Mouse (Mus musculus) limb, embryonic 15.5 days (tissue): ENCODE results near the gene Ifitm5. TPM values are rescaled to one million over a fixed set of nuclear protein-coding genes. Genes with fewer than 3 reads are reported as not detected.

ENCODE experiments used
- ATAC-seq: fragments of 200-750 bp; cut with Nextera tagmentation; 2 replicates; pipeline ENCODE4 v1.8.0; 2017; ENCODE audit warnings: low read depth, moderate TSS enrichment; ENCODE audit not compliant: insufficient number of reproducible peaks, low FRiP score, low TSS enrichment
- H3K27ac ChIP-seq: fragments of 300-500 bp; sonication (generic); 2 replicates; pipeline ENCODE4 v1.5.1; 2015; ENCODE audit warnings: moderate library complexity, mild to moderate bottlenecking, inconsistent platforms
- H3K27me3 ChIP-seq: fragments of 300-500 bp; sonication (generic); 2 replicates; pipeline ENCODE4 v1.6.1; 2015; ENCODE audit warnings: inconsistent platforms
- H3K36me3 ChIP-seq: fragments of 300-500 bp; sonication (generic); 2 replicates; pipeline ENCODE4 v1.6.1; 2015; ENCODE audit warnings: inconsistent platforms
- H3K4me1 ChIP-seq: fragments of 300-500 bp; sonication (generic); 2 replicates; pipeline ENCODE4 v1.6.1; 2015; ENCODE audit warnings: inconsistent platforms
- H3K4me2 ChIP-seq: fragments of 300-500 bp; sonication (generic); 2 replicates; pipeline ENCODE4 v1.6.1; 2015; ENCODE audit warnings: mild to moderate bottlenecking, inconsistent platforms
- H3K4me3 ChIP-seq: fragments of 300-500 bp; sonication (generic); 2 replicates; pipeline ENCODE4 v1.5.1; 2015; ENCODE audit warnings: mild to moderate bottlenecking, inconsistent platforms
- H3K9ac ChIP-seq: fragments of 300-500 bp; sonication (generic); 2 replicates; pipeline ENCODE4 v1.6.1; 2015; ENCODE audit warnings: inconsistent platforms
- H3K9me3 ChIP-seq: fragments of 300-500 bp; sonication (generic); 2 replicates; pipeline ENCODE4 v1.6.1; 2016; ENCODE audit warnings: inconsistent platforms
- WGBS: fragments of 180-500 bp; shearing (Covaris S2); methylation state at CpG from one replicate; pipeline ENCODE4 v1.1.7; 2015; 5-methylcytosine and 5-hydroxymethylcytosine counted together
- polyA plus RNA-seq: library from polyadenylated mRNA; unstranded; fragments of >200 nt; fragmentation: Nextera tagmentation; extraction: Ambion mirVana; gene quantifications from 2 replicates; pipeline ENCODE4 v1.2.1, GENCODE M21; 2015

The Ifitm5 gene
- polyA plus RNA-seq, 1 experiment from 2014 or later = 46.1 TPM

DNA sequence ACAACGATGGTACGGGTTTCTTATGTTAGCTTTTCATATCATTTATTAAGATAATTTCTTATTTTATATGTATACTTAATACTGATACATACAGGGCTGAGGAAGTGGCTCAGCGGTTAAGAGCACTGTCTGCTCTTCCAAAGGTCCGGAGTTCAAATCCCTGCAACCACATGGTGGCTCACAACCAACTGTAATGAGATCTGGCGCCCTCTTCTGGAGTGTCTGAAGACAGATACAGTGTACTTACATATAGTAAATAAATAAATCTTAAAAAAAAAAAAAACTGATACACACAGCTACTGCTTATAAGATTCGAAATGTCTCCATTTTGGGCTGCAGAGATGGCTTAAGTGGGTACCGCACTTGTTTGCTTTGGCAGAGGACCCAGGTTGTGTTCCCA lies 42.4 kb downstream of the Ifitm5 start:
- Histone ChIP-seq H3K4me3 (no peak overlapping the region), H3K27me3 (no peaks in the 10 kb centered on the region), H3K9me3 (no peaks in the 10 kb centered on the region), H3K27ac (no peak overlapping the region), H3K4me1 (peaks cover 17% of the 10 kb centered on the region), H3K4me2 (no peak overlapping the region), H3K9ac (no peak overlapping the region), H3K36me3 (no peaks in the 10 kb centered on the region)
- no peak for ATAC-seq
- whole genome bisulfite sequencing = 83% methylated on average over 7 of the region's 7 CpGs

GRCm38 (mm10) chr7:140907131-140907530 lies 43.0 kb downstream of the Ifitm5 start:
- Histone ChIP-seq H3K4me2 (no peak overlapping the region), H3K27ac (no peak overlapping the region), H3K9ac (no peak overlapping the region), H3K9me3 (no peaks in the 10 kb centered on the region), H3K4me3 (no peak overlapping the region), H3K27me3 (no peaks in the 10 kb centered on the region), H3K36me3 (no peaks in the 10 kb centered on the region), H3K4me1 (peaks cover 17% of the 10 kb centered on the region)
- no peak for ATAC-seq
- 83% methylated on average over 13 of the region's 13 CpGs for WGBS

- Histone ChIP-seq H3K4me2 (no peak overlapping the region), H3K36me3 (no peaks in the 10 kb centered on the region), H3K27ac (no peak overlapping the region), H3K4me3 (no peak overlapping the region), H3K9ac (no peak overlapping the region), H3K9me3 (no peaks in the 10 kb centered on the region), H3K27me3 (no peaks in the 10 kb centered on the region), H3K4me1 (peaks cover 17% of the 10 kb centered on the region)
- ATAC-seq = no peak
- WGBS = 70% methylated on average over 2 of the region's 2 CpGs
Measured at GRCm38 (mm10) chr7:140905642-140906081, 44.4 kb downstream of the Ifitm5 start.

GRCm38 (mm10) chr7:140903212-140903611 lies 46.9 kb downstream of the Ifitm5 start:
- Histone ChIP-seq H3K27ac (no peak overlapping the region), H3K4me3 (no peak overlapping the region), H3K9me3 (no peaks in the 10 kb centered on the region), H3K36me3 (peaks cover 18% of the 10 kb centered on the region), H3K9ac (no peak overlapping the region), H3K4me2 (no peak overlapping the region), H3K4me1 (peaks cover 9% of the 10 kb centered on the region; the same call in 1 of the 2 replicates), H3K27me3 (no peaks in the 10 kb centered on the region)
- WGBS = 19% methylated on average over 13 of the region's 13 CpGs
- ATAC-seq = no peak

DNA sequence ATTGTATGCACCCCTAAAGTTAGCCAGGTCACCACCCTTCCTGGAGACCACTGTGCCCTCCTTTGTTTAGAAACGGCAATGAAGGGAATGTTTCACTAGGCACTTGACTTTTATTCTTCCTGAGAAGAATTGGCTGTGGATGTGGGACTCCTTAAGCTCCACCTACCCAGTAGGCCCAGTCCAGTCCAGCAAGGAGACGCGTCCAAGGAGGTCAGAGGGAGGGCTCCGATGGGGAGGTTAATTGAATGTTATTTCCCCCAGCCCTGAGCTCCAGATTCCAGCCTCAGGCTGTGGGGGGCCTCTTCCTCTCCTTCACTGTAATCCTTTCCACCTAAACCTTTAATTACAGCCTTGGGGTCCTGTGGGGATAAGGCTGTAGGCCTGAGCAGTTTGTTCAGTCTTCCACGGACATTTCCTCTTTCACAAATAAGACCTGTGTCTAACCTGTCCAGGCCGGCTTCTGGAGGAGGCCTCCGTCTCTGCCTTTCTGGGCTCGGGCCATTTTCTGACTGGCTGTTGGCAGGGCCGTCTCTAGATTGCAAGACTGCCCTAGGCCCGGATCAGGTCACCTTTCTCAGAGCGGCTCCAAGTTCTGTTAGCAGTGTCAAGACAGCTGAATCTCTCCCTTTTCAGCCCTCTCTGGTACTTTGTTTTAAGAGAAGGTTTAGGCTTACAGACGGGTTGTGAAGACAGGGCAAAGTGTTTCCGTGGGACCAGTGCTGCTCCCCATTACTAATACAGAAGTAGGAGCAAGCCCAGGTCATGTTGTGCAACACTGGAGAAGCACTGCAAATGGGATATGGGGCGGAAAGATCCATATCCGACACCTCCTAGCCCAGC lies 47.8 kb downstream of the Ifitm5 start:
- Histone ChIP-seq H3K4me1 (0 out of 2 replicates have a peak, but pooled peaks cover 7% of the 10 kb centered on the region), H3K4me3 (no peak overlapping the region), H3K9me3 (no peaks in the 10 kb centered on the region), H3K9ac (0 out of 2 replicates have a peak overlapping the region, but pooled peaks have one; percentile 4), H3K27me3 (no peaks in the 10 kb centered on the region), H3K36me3 (peaks cover 27% of the 10 kb centered on the region), H3K27ac (no peak overlapping the region), H3K4me2 (no peak overlapping the region)
- ATAC-seq = no peak
- 58% methylated on average over 15 of the region's 15 CpGs for WGBS

DNA sequence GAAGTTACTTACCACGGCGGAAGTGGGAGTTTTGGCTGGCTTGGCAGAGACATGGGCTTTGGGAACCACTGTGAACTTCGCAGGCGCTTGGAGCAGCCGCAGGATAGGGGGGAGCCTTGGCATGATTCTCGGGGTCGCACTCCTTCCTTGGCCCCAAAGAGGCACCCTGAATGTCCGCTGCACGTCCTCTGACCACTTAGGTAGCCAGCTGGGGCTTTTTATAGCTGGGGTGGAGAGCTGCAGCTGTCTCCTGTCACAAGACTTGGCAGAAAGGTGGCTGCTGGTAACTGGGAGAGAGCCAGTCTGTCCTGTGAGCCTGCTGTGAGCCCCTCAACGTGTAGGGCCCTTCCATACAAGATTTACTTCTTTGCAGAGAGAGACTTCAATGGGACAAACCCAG lies 49.9 kb downstream of the Ifitm5 start, which contains the start of gene Cox8b:
Gene Cox8b, minus strand, starts transcription at position 227 of the 400 bp plus-strand sequence.
- H3K4me1 ChIP-seq = 0 out of 2 replicates have a peak, but pooled peaks cover 7% of the 10 kb centered on the region
- ATAC-seq = no peak
- H3K4me3 ChIP-seq = no peak within 1 kb of the TSS
- peak within 1 kb of the TSS; percentile 8; the same call in 1 of the 2 replicates for H3K27ac ChIP-seq
- no peaks in the 10 kb centered on the region for H3K9me3 ChIP-seq
- H3K36me3 ChIP-seq = peaks cover 40% of the 10 kb centered on the region
- H3K4me2 ChIP-seq = no peak within 1 kb of the TSS
- WGBS = 68% methylated on average over 10 of the region's 10 CpGs
- H3K27me3 ChIP-seq = no peaks in the 10 kb centered on the region
- no peak within 1 kb of the TSS for H3K9ac ChIP-seq

DNA sequence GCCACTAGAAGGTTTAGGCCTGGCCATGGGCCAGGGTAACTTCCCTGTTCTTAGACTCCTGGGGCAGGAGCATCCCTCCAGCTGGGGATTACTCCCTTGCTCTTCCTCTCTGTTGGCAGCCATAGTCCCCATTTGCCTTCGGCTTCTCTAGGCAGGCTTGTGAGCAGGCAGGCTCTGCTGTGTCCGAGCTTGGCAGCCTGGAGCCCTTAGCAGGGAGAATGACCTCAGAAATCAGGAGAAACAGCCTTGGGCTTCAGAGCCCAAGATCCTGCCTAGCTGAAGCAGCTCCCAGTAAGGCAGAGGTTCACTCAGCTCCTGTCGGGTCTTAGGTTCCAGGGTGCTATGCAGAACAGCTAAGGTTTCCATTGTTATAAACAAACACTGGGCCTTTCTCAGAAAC lies 51.0 kb downstream of the Ifitm5 start:
- H3K27me3 ChIP-seq = no peaks in the 10 kb centered on the region
- no peaks in the 10 kb centered on the region for H3K9me3 ChIP-seq
- 0 out of 2 replicates have a peak, but pooled peaks cover 7% of the 10 kb centered on the region for H3K4me1 ChIP-seq
- H3K36me3 ChIP-seq = peaks cover 49% of the 10 kb centered on the region
- H3K9ac ChIP-seq = no peak overlapping the region
- ATAC-seq = no peak
- 83% methylated on average over 3 of the region's 3 CpGs for WGBS
- no peak overlapping the region for H3K4me3 ChIP-seq
- H3K27ac ChIP-seq = no peak overlapping the region
- H3K4me2 ChIP-seq = no peak overlapping the region

Other genes with a start within 250 kb of the Ifitm5 start
- gene Cyp2e1, start 186.6 kb downstream of the Ifitm5 start, polyA plus RNA-seq = not detected in 2 replicates
- gene Syce1, start 162.4 kb downstream of the Ifitm5 start, polyA plus RNA-seq = 0.11 and 0.13 TPM in 2 replicates
- 0.67 and 1.00 TPM in 2 replicates for gene Zfp941, start 128.1 kb downstream of the Ifitm5 start, polyA plus RNA-seq
- 38.4 and 59.3 TPM in 2 replicates for gene Urah, start 115.3 kb downstream of the Ifitm5 start, polyA plus RNA-seq
- gene Scgb1c1, start 104.7 kb downstream of the Ifitm5 start, polyA plus RNA-seq = not detected in 2 replicates
- not detected in 2 replicates for gene Odf3, start 102.5 kb downstream of the Ifitm5 start, polyA plus RNA-seq
- not detected in 2 replicates for gene Gm45785, start 94.0 kb downstream of the Ifitm5 start, polyA plus RNA-seq
- gene Ric8a, start 93.3 kb downstream of the Ifitm5 start, polyA plus RNA-seq = 85.7 and 90.6 TPM in 2 replicates
- 70.7 and 71.6 TPM in 2 replicates for gene Bet1l, start 92.7 kb downstream of the Ifitm5 start, polyA plus RNA-seq
- 201 and 214 TPM in 2 replicates for gene Psmd13, start 68.3 kb downstream of the Ifitm5 start, polyA plus RNA-seq
- gene Sirt3, start 68.0 kb downstream of the Ifitm5 start, polyA plus RNA-seq = 22.7 and 25.6 TPM in 2 replicates
- gene Cox8b, start 49.8 kb downstream of the Ifitm5 start, polyA plus RNA-seq = 19.6 and 58.3 TPM in 2 replicates
- gene Nlrp6, start 29.4 kb downstream of the Ifitm5 start, polyA plus RNA-seq = 0.28 and 0.45 TPM in 2 replicates
- gene Pgghg, start 8.9 kb downstream of the Ifitm5 start, polyA plus RNA-seq = 23.1 and 24.9 TPM in 2 replicates
- 0.47 TPM in 1 of 2 replicates, not detected in the other for gene Gm45717, start 5.6 kb upstream of the Ifitm5 start, polyA plus RNA-seq
- gene Ifitm2, start 5.7 kb upstream of the Ifitm5 start, polyA plus RNA-seq = 1,488 and 1,547 TPM in 2 replicates
- 71.7 and 74.6 TPM in 2 replicates for gene Ifitm1, start 16.9 kb upstream of the Ifitm5 start, polyA plus RNA-seq
- gene Ifitm3, start 60.5 kb upstream of the Ifitm5 start, polyA plus RNA-seq = 217 and 218 TPM in 2 replicates
- gene Ifitm6, start 67.6 kb upstream of the Ifitm5 start, polyA plus RNA-seq = 1.0 and 1.3 TPM in 2 replicates
- not detected in 2 replicates for gene Gm17387, start 78.8 kb upstream of the Ifitm5 start, polyA plus RNA-seq
- 9.9 and 12.1 TPM in 2 replicates for gene B4galnt4, start 110.8 kb upstream of the Ifitm5 start, polyA plus RNA-seq
- 150 and 151 TPM in 2 replicates for gene Pkp3, start 127.9 kb upstream of the Ifitm5 start, polyA plus RNA-seq
- gene Sigirr, start 150.3 kb upstream of the Ifitm5 start, polyA plus RNA-seq = 3.3 and 3.8 TPM in 2 replicates
- gene Ano9, start 167.5 kb upstream of the Ifitm5 start, polyA plus RNA-seq = 23.4 and 24.1 TPM in 2 replicates
- gene Ptdss2, start 172.1 kb upstream of the Ifitm5 start, polyA plus RNA-seq = 69.4 and 70.0 TPM in 2 replicates
- gene Rnh1, start 222.6 kb upstream of the Ifitm5 start, polyA plus RNA-seq = 279 and 294 TPM in 2 replicates
- 164 and 165 TPM in 2 replicates for gene Hras, start 243.7 kb upstream of the Ifitm5 start, polyA plus RNA-seq
- 8.0 and 9.0 TPM in 2 replicates for gene Lrrc56, start 243.9 kb upstream of the Ifitm5 start, polyA plus RNA-seq